Mouse (Mus musculus): ENCODE data around the gene 2310022B05Rik.

- no peak for TF ChIP-seq E2F4 (IDR thresholded peaks at IDR 0.05; ENCODE audit: insufficient read depth)
- no peak for TF ChIP-seq POLR2AphosphoS2 (IDR thresholded peaks at IDR 0.05; ENCODE audit: insufficient read length, low read depth)
- no peak for TF ChIP-seq POLR2A (IDR thresholded peaks at IDR 0.05; ENCODE audit: insufficient read length, low read depth)
- TF ChIP-seq TCF3 (IDR thresholded peaks at IDR 0.05; ENCODE audit: insufficient read length, low read depth): no peak
- no peak for TF ChIP-seq TCF12 (IDR thresholded peaks at IDR 0.05; ENCODE audit: insufficient read depth, poor library complexity, severe bottlenecking)
- TF ChIP-seq MYOD1 (IDR thresholded peaks at IDR 0.05; ENCODE audit: control insufficient read depth in 1 of 3, insufficient read length in 2 of 3, low read depth in 2 of 3): no peak
- no peak for TF ChIP-seq MAX (IDR thresholded peaks at IDR 0.05; ENCODE audit: low read depth)
- TF ChIP-seq MYOG (IDR thresholded peaks at IDR 0.05; ENCODE audit: control insufficient read depth in 1 of 3, insufficient read depth in 1 of 3, insufficient read length in 2 of 3, low read depth in 2 of 3): no peak
Measured at GRCm38 (mm10) chr8:124662446-124663111, 590 bp downstream of the 2310022B05Rik start.
